Mouse (Mus musculus) CH12.LX (cell line): ENCODE measurements around the gene Gm13889. TPM values are rescaled to one million over a fixed set of nuclear protein-coding genes. Genes with fewer than 3 reads are reported as not detected.

Source experiments
- DNase-seq: peaks from one replicate; pipeline ENCODE4 v3.0.0-alpha.2; 2013; ENCODE audit errors: extremely low read depth
- H3K27ac ChIP-seq: 2 replicates; pipeline ENCODE4 v1.5.1; 2012; ENCODE audit warnings: low read depth, mild to moderate bottlenecking, control low read depth, moderate library complexity; ENCODE audit not compliant: insufficient read depth
- H3K27me3 ChIP-seq: replicated peaks from 2 replicates; pipeline ENCODE3; 2012; ENCODE audit warnings: inconsistent platforms
- H3K36me3 ChIP-seq, 2 experiments: replicated peaks in 1 of 2; 2 replicates each; pipeline versions ENCODE3 to v1.6.1; 2012; ENCODE audit warnings: inconsistent platforms in 1 of 2, low read length in 1 of 2, mild to moderate bottlenecking in 1 of 2, mixed read lengths in 1 of 2, moderate library complexity in 1 of 2; ENCODE audit not compliant: control insufficient read depth in 1 of 2, insufficient read depth in 1 of 2
- H3K4me1 ChIP-seq, 2 experiments: 2 replicates each; pipeline ENCODE4 v1.6.1; 2012; ENCODE audit warnings: inconsistent platforms in 1 of 2, moderate library complexity in 1 of 2; ENCODE audit not compliant: insufficient read depth in 2 of 2, control insufficient read depth in 1 of 2
- H3K4me2 ChIP-seq: 2 replicates; pipeline ENCODE4 v1.6.1; 2012; ENCODE audit warnings: low read depth, mild to moderate bottlenecking, control low read depth; ENCODE audit not compliant: poor library complexity, insufficient read depth, severe bottlenecking
- H3K4me3 ChIP-seq, 3 experiments: fragments of 150-350 bp in 1 of 3; sonication (generic) in 1 of 3; replicated peaks in 1 of 3; 2 replicates each; pipeline versions ENCODE3 to v1.5.1; 2011 to 2012; ENCODE audit warnings: low read depth in 2 of 3, low read length in 2 of 3, mild to moderate bottlenecking in 2 of 3, moderate library complexity in 2 of 3, control low read depth in 1 of 3, improper control_type of control experiment in 1 of 3, inconsistent platforms in 1 of 3, mixed read lengths in 1 of 3; ENCODE audit not compliant: poor library complexity in 1 of 3
- H3K79me2 ChIP-seq: replicated peaks from 2 replicates; pipeline ENCODE4 v1.6.1; 2012; ENCODE audit warnings: mild to moderate bottlenecking, moderate library complexity; ENCODE audit not compliant: control insufficient read depth, poor library complexity, insufficient read depth, severe bottlenecking; ENCODE audit errors: extremely low read depth
- H3K9ac ChIP-seq: 2 replicates; pipeline ENCODE4 v1.6.1; 2012; ENCODE audit warnings: low read depth, mild to moderate bottlenecking, control low read depth, moderate library complexity; ENCODE audit not compliant: insufficient read depth
- H3K9me3 ChIP-seq: replicated peaks from 2 replicates; pipeline ENCODE3; 2012; ENCODE audit warnings: low read length, inconsistent platforms, mixed read lengths
- BHLHE40 ChIP-seq: IDR thresholded peaks from 2 replicates; pipeline ENCODE4 v1.6.1; 2011; ENCODE audit warnings: mild to moderate bottlenecking, low read depth, low read length, improper control_type of control experiment
- CTCF ChIP-seq, 2 experiments: IDR thresholded peaks in 1 of 2; conservative IDR thresholded peaks in 1 of 2; 2 replicates each; pipeline ENCODE4 v1.5.1; 2011 to 2012; ENCODE audit warnings: low read depth in 2 of 2, low read length in 2 of 2, improper control_type of control experiment in 1 of 2, inconsistent platforms in 1 of 2, mild to moderate bottlenecking in 1 of 2, moderate library complexity in 1 of 2
- E2F4 ChIP-seq: IDR thresholded peaks from 2 replicates; pipeline ENCODE4 v1.6.1; 2011; ENCODE audit warnings: low read depth, low read length, improper control_type of control experiment; ENCODE audit not compliant: insufficient replicate concordance
- EP300 ChIP-seq: IDR thresholded peaks from 2 replicates; pipeline ENCODE4 v1.6.1; 2011; ENCODE audit warnings: low read length, improper control_type of control experiment
- MAZ ChIP-seq: IDR thresholded peaks from 2 replicates; pipeline ENCODE4 v1.6.1; 2012; ENCODE audit warnings: low read depth, mild to moderate bottlenecking, inconsistent platforms, low read length, improper control_type of control experiment, moderate library complexity
- MEF2A ChIP-seq: IDR thresholded peaks from 2 replicates; pipeline ENCODE4 v1.6.1; 2014; ENCODE audit warnings: low read depth, mild to moderate bottlenecking, inconsistent platforms, low read length, improper control_type of control experiment, borderline replicate concordance
- NRF1 ChIP-seq: IDR thresholded peaks from 2 replicates; pipeline ENCODE4 v1.6.1; 2014; ENCODE audit warnings: low read depth, mild to moderate bottlenecking, inconsistent platforms, low read length, improper control_type of control experiment, moderate library complexity
- RAD21 ChIP-seq: IDR thresholded peaks from 2 replicates; pipeline ENCODE4 v1.6.1; 2011; ENCODE audit warnings: low read depth, mild to moderate bottlenecking, low read length, improper control_type of control experiment, moderate library complexity
- SMC3 ChIP-seq: IDR thresholded peaks from 2 replicates; pipeline ENCODE4 v1.6.1; 2011; ENCODE audit warnings: low read depth, low read length, improper control_type of control experiment
- TCF12 ChIP-seq: IDR thresholded peaks from 2 replicates; pipeline ENCODE4 v1.6.1; 2014; ENCODE audit warnings: low read depth, mild to moderate bottlenecking, inconsistent platforms, low read length, improper control_type of control experiment
- UBTF ChIP-seq: IDR thresholded peaks from 2 replicates; pipeline ENCODE4 v1.6.1; 2012; ENCODE audit warnings: low read depth, mild to moderate bottlenecking, inconsistent platforms, low read length, improper control_type of control experiment, moderate library complexity
- USF1 ChIP-seq: IDR thresholded peaks from 2 replicates; pipeline ENCODE4 v1.6.1; 2014; ENCODE audit warnings: low read depth, mild to moderate bottlenecking, inconsistent platforms, low read length, improper control_type of control experiment
- dilution Hi-C: fragments of 300-500 bp; cut with MboI; formaldehyde crosslinking; loops from 2 replicates; pipeline ENCODE4 v1.14.3; 2020; ENCODE audit warnings: low sequenced_read_pairs; ENCODE audit not compliant: extremely low pct_unique_long_range_greater_than_20kb, extremely low pct_ligation_motif_present
- in situ Hi-C: fragments of 300-500 bp; cut with MboI; formaldehyde crosslinking; loops from 3 replicates; pipeline ENCODE4 v1.14.3; 2019; ENCODE audit warnings: low sequenced_read_pairs, low pct_ligation_motif_present, low pct_unique_long_range_greater_than_20kb, mixed read lengths
- polyA plus RNA-seq: library from polyadenylated mRNA; unstranded; fragments of >175 nt; gene quantifications from 2 replicates; pipeline ENCODE4 v1.2.1, GENCODE M21; 2012; ENCODE audit warnings: low read depth; ENCODE audit not compliant: insufficient read length
- total RNA-seq, 2 experiments: library from RNA; depleted of rRNA; stranded (reverse); fragments of 300-350 nt in 1 of 2; fragments of >200 nt in 1 of 2; gene quantifications; 2 replicates each; pipeline ENCODE4 v1.2.3; 2012 to 2014

Gm13889 gene
- total and polyA plus RNA-seq, 3 experiments = not detected

- in situ Hi-C loops (no loop called here), dilution Hi-C loops (no loop called here)
- Histone ChIP-seq H3K4me1 (peaks cover 3% of the 10 kb centered on the region in 2 experiments; a peak in 2 of 4 replicates), H3K4me3 (no peak overlapping the region), H3K27me3 (no peaks in the 10 kb centered on the region), H3K9me3 (peaks cover 10% of the 10 kb centered on the region), H3K79me2 (no peaks in the 10 kb centered on the region), H3K27ac (no peak overlapping the region), H3K4me2 (no peak overlapping the region), H3K9ac (no peak overlapping the region), H3K36me3 (no peaks in the 10 kb centered on the region)
- DNase-seq = peak; percentile 6
- TF ChIP-seq CTCF (conservative IDR thresholded peaks at IDR 0.05 in 1 of 2, IDR thresholded peaks at IDR 0.05 in 1 of 2; ENCODE audit: low read depth in 2 of 2, low read length in 2 of 2) = peak; percentile 22 to 43; a peak in 2 of 4 replicates
- no peak for TF ChIP-seq BHLHE40
- TF ChIP-seq, all 38 proteins: peak for 1
Measured at GRCm38 (mm10) chr2:93944099-93944498, 12.9 kb downstream of the Gm13889 start.

GRCm38 (mm10) chr2:93941670-93942069, 15.3 kb downstream of the Gm13889 start:
- dilution Hi-C loops = no loop called here
- in situ Hi-C loops = no loop called here
- no peak for TF ChIP-seq USF1
- TF ChIP-seq UBTF = 0 out of 2 replicates have a peak, but pooled peaks have one; percentile 63
- Histone ChIP-seq H3K27ac (no peak overlapping the region), H3K4me1 (peaks cover 3% of the 10 kb centered on the region in 2 experiments; a peak in 2 of 4 replicates), H3K9me3 (peaks cover 8% of the 10 kb centered on the region), H3K27me3 (no peaks in the 10 kb centered on the region), H3K4me3 (no peak overlapping the region), H3K9ac (no peak overlapping the region), H3K79me2 (no peaks in the 10 kb centered on the region), H3K4me2 (peak overlapping the region; percentile 47; the same call in 1 of the 2 replicates), H3K36me3 (no peaks in the 10 kb centered on the region)
- DNase-seq = no peak

GRCm38 (mm10) chr2:93938534-93938933, 18.5 kb downstream of the Gm13889 start:
- dilution Hi-C loops (no loop called here), in situ Hi-C loops (no loop called here)
- peaks cover 3% of the 10 kb centered on the region in 2 experiments; a peak in 2 of 4 replicates for H3K4me1 ChIP-seq
- peaks cover 1% of the 10 kb centered on the region for H3K9me3 ChIP-seq
- DNase-seq = no peak
- peaks cover 8% of the 10 kb centered on the region for H3K27me3 ChIP-seq
- no peak for TF ChIP-seq NRF1
- TF ChIP-seq RAD21 = no peak
- no peak for TF ChIP-seq MAZ
- no peak for TF ChIP-seq SMC3
- no peak for TF ChIP-seq TCF12
- no peak for TF ChIP-seq EP300
- no peak for TF ChIP-seq UBTF
- no peak for TF ChIP-seq E2F4
- TF ChIP-seq MEF2A = no peak
- H3K36me3 ChIP-seq = no peaks in the 10 kb centered on the region
- no peak overlapping the region for H3K27ac ChIP-seq
- no peak overlapping the region for H3K4me3 ChIP-seq
- no peak overlapping the region for H3K4me2 ChIP-seq
- H3K79me2 ChIP-seq = no peaks in the 10 kb centered on the region
- no peak overlapping the region for H3K9ac ChIP-seq
